In the genomic region with DNA sequence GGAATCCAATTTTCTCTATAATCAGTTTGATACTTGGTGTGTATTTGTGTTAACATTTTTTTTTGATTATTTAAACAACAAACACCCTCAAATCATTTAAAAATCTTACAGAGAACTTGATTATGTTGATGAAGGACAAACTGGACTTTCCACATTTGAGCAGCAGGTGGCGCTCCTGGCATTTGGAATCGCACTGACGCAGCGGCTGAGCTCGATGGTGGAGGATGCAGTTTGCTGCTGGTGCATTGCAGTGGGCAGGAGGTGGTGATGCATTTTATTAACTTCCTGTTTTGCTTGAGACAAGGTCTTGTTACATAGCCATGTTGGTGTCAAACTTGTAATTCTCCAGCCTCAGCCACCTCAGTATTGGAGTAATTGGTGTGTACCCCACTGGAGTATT, we compare ENCODE assay signal across 9 mouse cellular contexts. TPM values are rescaled to one million over a fixed set of nuclear protein-coding genes. Genes with fewer than 3 reads are reported as not detected.
A peak's percentile ranks its signal among the peaks of the same experiment; 100 is the strongest.
DNase-seq lines count a peak whose midpoint lies in the region; ATAC-seq and TF ChIP-seq lines count a peak whose summit lies in the region.
"Had no signal": no experiment of that assay in that cellular context is flagged by ENCODE, and none has a peak within 500 bp of the region (broad histone marks: within the 10 kb centered on the region; RNA-seq: fewer than 3 reads in every experiment).

No protein-coding gene starts in this region.

- ATAC-seq in granulocyte monocyte progenitor cell, adult 5-6 weeks (replicated peaks; ENCODE audit: poor library complexity, severe bottlenecking) = peak; percentile 93

- DNase-seq in 3T3-L1 (ENCODE audit: low read depth, low spot score) (peak; percentile 74), adipocyte (ENCODE audit: low spot score) (peak; percentile 58)
- peak; percentile 83 to 84 for DNase-seq in cerebellum, postnatal 4 days (ENCODE audit: low spot score in 2 of 2)
- DNase-seq in kidney, postnatal 14 days = peak; percentile 71
- peak; percentile 60 for DNase-seq in lung, adult 2 months
- DNase-seq in thymus, postnatal 25 days = peak; percentile 40

- H3K4me1 ChIP-seq in lung, adult 2 months (ENCODE audit: control insufficient read depth, insufficient read depth, low read length) = no peaks in the 10 kb centered on the region
- no peaks in the 10 kb centered on the region for H3K4me1 ChIP-seq in olfactory bulb, adult 2 months (ENCODE audit: control insufficient read depth, insufficient read depth, low read length)
- H3K4me1 ChIP-seq: embryonic facial prominence, embryonic 13.5 days had no signal

- peak; percentile 89 for TF ChIP-seq CTCF in lung, adult 2 months (IDR thresholded peaks at IDR 0.05; ENCODE audit: insufficient read depth, low read length)
- TF ChIP-seq CTCF in olfactory bulb, adult 2 months (IDR thresholded peaks at IDR 0.05; ENCODE audit: insufficient read depth, low read depth, low read length) = peak; percentile 68

- H3K4me3 ChIP-seq in lung, adult 2 months (replicated peaks; ENCODE audit: extremely low read depth, low read depth, low read length) = no peak overlapping the region
- H3K4me3 ChIP-seq in olfactory bulb, adult 2 months (ENCODE audit: insufficient read depth, low read depth, low read length) = no peak overlapping the region
- H3K4me3 ChIP-seq: embryonic facial prominence, embryonic 13.5 days had no signal

- no peak overlapping the region for H3K27ac ChIP-seq in olfactory bulb, adult 2 months (ENCODE audit: insufficient read depth, low read depth, low read length)
- H3K27ac ChIP-seq: embryonic facial prominence, embryonic 13.5 days had no signal

- WGBS in lung, adult 2 months = under 1% methylated on average over 5 of the region's 5 CpGs
- WGBS in olfactory bulb, adult 2 months = 0% methylated on average over 5 of the region's 5 CpGs

- no peak for TF ChIP-seq POLR2A in lung, adult 2 months (IDR thresholded peaks at IDR 0.05; ENCODE audit: borderline replicate concordance, extremely low read depth, low read depth, low read length)
- no peak for TF ChIP-seq POLR2A in olfactory bulb, adult 2 months (IDR thresholded peaks at IDR 0.05; ENCODE audit: insufficient read depth, low read depth, low read length)

RNA-seq across cellular contexts. Expression of a gene that starts 56.7 kb away (rescaled TPM):
- not detected in 2 replicates for total RNA-seq in granulocyte monocyte progenitor cell, adult 5-6 weeks (2014; fragmentation: Nextera tagmentation)
- total RNA-seq in granulocyte monocyte progenitor cell, adult 5-6 weeks (2017) = not detected in 2 replicates
- 0.98 and 1.8 TPM in 2 replicates for polyA plus RNA-seq in lung, adult 2 months (2012; rRNA removed)
- not detected in 2 replicates for polyA plus RNA-seq in olfactory bulb, adult 2 months (2012; ENCODE audit: insufficient read depth, insufficient read length, low replicate concordance, missing spikeins)
